Mouse (Mus musculus): Measurements from ENCODE around the gene Kbtbd2. TPM values are rescaled to one million over a fixed set of nuclear protein-coding genes. Genes with fewer than 3 reads are reported as not detected.

Kbtbd2 gene
- total RNA-seq (2012; rRNA removed), result 11.0 and 13.3 TPM in 2 replicates
- 29.5 and 34.2 TPM in 2 replicates for total RNA-seq (2014; rRNA removed)
- 8.4 and 9.3 TPM in 2 replicates for polyA plus RNA-seq (2012; ENCODE audit: insufficient read length, low read depth)

GRCm38 (mm10) chr6:56797311-56798151 lies at the start of gene Kbtbd2:
TSS of gene Kbtbd2 (minus strand) at chr6:56797813.
- dilution Hi-C loops (cut with MboI; ENCODE audit: extremely low pct_ligation_motif_present, extremely low pct_unique_long_range_greater_than_20kb, low sequenced_read_pairs), result no loop called here
- in situ Hi-C loops (cut with MboI; ENCODE audit: low pct_ligation_motif_present, low pct_unique_long_range_greater_than_20kb, low sequenced_read_pairs), result no loop called here
- TF ChIP-seq CTCF (conservative IDR thresholded peaks at IDR 0.05 in 1 of 2, IDR thresholded peaks at IDR 0.05 in 1 of 2; ENCODE audit: low read depth in 2 of 2, low read length in 2 of 2), result no peak
- TF ChIP-seq E2F4 (IDR thresholded peaks at IDR 0.05; ENCODE audit: insufficient replicate concordance, low read depth, low read length), result no peak; the same call in 1 of the 2 replicates
- TF ChIP-seq CHD2 (IDR thresholded peaks at IDR 0.05; ENCODE audit: low read length), result no peak
- TF ChIP-seq JUN (IDR thresholded peaks at IDR 0.05; ENCODE audit: insufficient read depth, low read depth, low read length), result no peak
- no peak for TF ChIP-seq USF1 (IDR thresholded peaks at IDR 0.05; ENCODE audit: low read depth, low read length)
- TF ChIP-seq TCF12 (IDR thresholded peaks at IDR 0.05; ENCODE audit: low read depth, low read length), result no peak; the same call in none of the 2 replicates
- 0 out of 2 replicates have a peak, but pooled peaks have one; percentile 37 for TF ChIP-seq UBTF (IDR thresholded peaks at IDR 0.05; ENCODE audit: low read depth, low read length)
- TF ChIP-seq ZKSCAN1 (IDR thresholded peaks at IDR 0.05; ENCODE audit: borderline replicate concordance, low read depth, low read length), result no peak
- TF ChIP-seq CHD1 (IDR thresholded peaks at IDR 0.05; ENCODE audit: low read depth, low read length), result no peak
- no peak; the same call in 1 of the 2 replicates for TF ChIP-seq MYC (IDR thresholded peaks at IDR 0.05; ENCODE audit: low read depth, low read length)
- no peak for TF ChIP-seq USF2 (conservative IDR thresholded peaks at IDR 0.05; ENCODE audit: low read depth, low read length)
- no peak for TF ChIP-seq ETS1 (conservative IDR thresholded peaks at IDR 0.05; ENCODE audit: low read depth, low read length)
- TF ChIP-seq MXI1 (IDR thresholded peaks at IDR 0.05; ENCODE audit: low read depth, low read length), result no peak
- no peak for TF ChIP-seq ZNF384 (IDR thresholded peaks at IDR 0.05; ENCODE audit: low read depth, low read length)
- TF ChIP-seq HCFC1 (IDR thresholded peaks at IDR 0.05; ENCODE audit: low read depth, low read length), result peak; percentile 65
- peak; percentile 45 for TF ChIP-seq IRF4 (IDR thresholded peaks at IDR 0.05; ENCODE audit: low read depth, low read length)
- TF ChIP-seq ZC3H11A (IDR thresholded peaks at IDR 0.05; ENCODE audit: low read depth, low read length), result no peak
- TF ChIP-seq RAD21 (IDR thresholded peaks at IDR 0.05; ENCODE audit: low read depth, low read length), result no peak
- TF ChIP-seq MAZ (IDR thresholded peaks at IDR 0.05; ENCODE audit: low read depth, low read length), result 0 out of 2 replicates have a peak, but pooled peaks have one; percentile 18
- TF ChIP-seq ZMIZ1 (IDR thresholded peaks at IDR 0.05; ENCODE audit: low read depth, low read length), result peak; percentile 69; the same call in 1 of the 2 replicates
- TF ChIP-seq NRF1 (IDR thresholded peaks at IDR 0.05; ENCODE audit: low read depth, low read length), result peak; percentile 95
- peak; percentile 63; the same call in 1 of the 2 replicates for TF ChIP-seq MAX (IDR thresholded peaks at IDR 0.05; ENCODE audit: low read length)
- TF ChIP-seq POLR2AphosphoS2 (IDR thresholded peaks at IDR 0.05; ENCODE audit: low read depth, low read length), result 0 out of 2 replicates have a peak, but pooled peaks have one; percentile 46
- no peak for TF ChIP-seq PAX5 (IDR thresholded peaks at IDR 0.05; ENCODE audit: low read length)
- no peak for TF ChIP-seq KAT2A (IDR thresholded peaks at IDR 0.05; ENCODE audit: insufficient replicate concordance, low read length)
- no peak; the same call in 1 of the 2 replicates for TF ChIP-seq SIN3A (IDR thresholded peaks at IDR 0.05; ENCODE audit: low read length)
- peak; percentile 91 for TF ChIP-seq POLR2A (IDR thresholded peaks at IDR 0.05; ENCODE audit: low read depth, low read length)
- peak; percentile 86 for TF ChIP-seq NELFE (IDR thresholded peaks at IDR 0.05; ENCODE audit: low read depth, low read length)
- no peak for TF ChIP-seq SMC3 (IDR thresholded peaks at IDR 0.05; ENCODE audit: low read depth, low read length)
- no peak for TF ChIP-seq EP300 (IDR thresholded peaks at IDR 0.05; ENCODE audit: low read length)
- TF ChIP-seq MEF2A (IDR thresholded peaks at IDR 0.05; ENCODE audit: borderline replicate concordance, low read depth, low read length), result no peak
- TF ChIP-seq JUND (conservative IDR thresholded peaks at IDR 0.05; ENCODE audit: low read depth, low read length), result no peak
- TF ChIP-seq TBP (conservative IDR thresholded peaks at IDR 0.05; ENCODE audit: low read depth, low read length), result 0 out of 2 replicates have a peak, but pooled peaks have one; percentile 23
- TF ChIP-seq MAFK (IDR thresholded peaks at IDR 0.05; ENCODE audit: insufficient replicate concordance, low read length), result no peak
- no peak for TF ChIP-seq GABPA (IDR thresholded peaks at IDR 0.05; ENCODE audit: insufficient replicate concordance, low read depth, low read length)
- peak; percentile 90 for TF ChIP-seq ELF1 (IDR thresholded peaks at IDR 0.05; ENCODE audit: low read depth, low read length)
- no peak for TF ChIP-seq RCOR1 (conservative IDR thresholded peaks at IDR 0.05; ENCODE audit: low read depth, low read length)

More at GRCm38 (mm10) chr6:56797311-56798151, at the start of gene Kbtbd2:
- Histone ChIP-seq H3K27ac (ENCODE audit: insufficient read depth, low read depth) (peak within 1 kb of the TSS; percentile 92), H3K27me3 (replicated peaks) (no peaks in the 10 kb centered on the region), H3K79me2 (replicated peaks; ENCODE audit: control insufficient read depth, extremely low read depth, insufficient read depth, poor library complexity, severe bottlenecking) (peaks cover 44% of the 10 kb centered on the region), H3K9ac (ENCODE audit: insufficient read depth, low read depth) (peak within 1 kb of the TSS; percentile 95), H3K36me3 (replicated peaks in 1 of 2; ENCODE audit: control insufficient read depth in 1 of 2, insufficient read depth in 1 of 2, low read length in 1 of 2) (peaks cover 0 to 10% of the 10 kb centered on the region in 2 experiments), H3K9me3 (replicated peaks; ENCODE audit: low read length) (no peaks in the 10 kb centered on the region), H3K4me3 (replicated peaks in 1 of 3; ENCODE audit: low read depth in 2 of 3, low read length in 2 of 3, poor library complexity in 1 of 3) (peak within 1 kb of the TSS; percentile 77 to 85 (median 83)), H3K4me1 (ENCODE audit: control insufficient read depth in 1 of 2, insufficient read depth in 2 of 2) (peaks cover 0 to 45% of the 10 kb centered on the region in 2 experiments; a peak in 2 of 4 replicates), H3K4me2 (ENCODE audit: insufficient read depth, low read depth, poor library complexity, severe bottlenecking) (peak within 1 kb of the TSS; percentile 95)
- DNase-seq (ENCODE audit: extremely low read depth), result peak; percentile 92

All from CH12.LX (cell line).